Mouse (Mus musculus) cerebellum, adult 11-12 months (tissue): ENCODE results near the gene Mllt11.

Experiments used
- DNase-seq: peaks from one replicate; pipeline ENCODE4 v3.0.0; 2022

The Mllt11 gene

GRCm38 (mm10) chr3:95169996-95170395 is 62.0 kb downstream of the Mllt11 start:
- no peak for DNase-seq
